Mouse (Mus musculus) gastrocnemius, postnatal 10 days (tissue): Measurements from ENCODE around the gene Scd1. TPM values are rescaled to one million over a fixed set of nuclear protein-coding genes. Genes with fewer than 3 reads are reported as not detected.

Experiments used
- DNase-seq: peaks from one replicate; pipeline ENCODE4 v3.0.0; 2021; ENCODE audit warnings: mixed read lengths
- long read RNA-seq, 2 experiments: library from polyadenylated mRNA; stranded (forward); transcript quantifications; one replicate each; pipeline ENCODE4 v2.0.0; 2021
- total RNA-seq, 2 experiments: library from RNA; stranded (reverse); gene quantifications; 2 replicates each; pipeline ENCODE4 v1.2.3; 2021

Scd1 gene
- total RNA-seq: 10 to 100 TPM; 39.5 to 46.6 TPM
- long read RNA-seq, experiment 1, full-length matches to known transcripts: 15 of 20 reads
- long read RNA-seq, experiment 1, partial matches to known transcripts: 1 of 20 reads
- long read RNA-seq, experiment 1, other reads (novel, unspliced or antisense): 4 of 20 reads
- long read RNA-seq, experiment 2, full-length matches to known transcripts: 17 of 27 reads
- long read RNA-seq, experiment 2, partial matches to known transcripts: 2 of 27 reads
- long read RNA-seq, experiment 2, other reads (novel, unspliced or antisense): 8 of 27 reads

DNA sequence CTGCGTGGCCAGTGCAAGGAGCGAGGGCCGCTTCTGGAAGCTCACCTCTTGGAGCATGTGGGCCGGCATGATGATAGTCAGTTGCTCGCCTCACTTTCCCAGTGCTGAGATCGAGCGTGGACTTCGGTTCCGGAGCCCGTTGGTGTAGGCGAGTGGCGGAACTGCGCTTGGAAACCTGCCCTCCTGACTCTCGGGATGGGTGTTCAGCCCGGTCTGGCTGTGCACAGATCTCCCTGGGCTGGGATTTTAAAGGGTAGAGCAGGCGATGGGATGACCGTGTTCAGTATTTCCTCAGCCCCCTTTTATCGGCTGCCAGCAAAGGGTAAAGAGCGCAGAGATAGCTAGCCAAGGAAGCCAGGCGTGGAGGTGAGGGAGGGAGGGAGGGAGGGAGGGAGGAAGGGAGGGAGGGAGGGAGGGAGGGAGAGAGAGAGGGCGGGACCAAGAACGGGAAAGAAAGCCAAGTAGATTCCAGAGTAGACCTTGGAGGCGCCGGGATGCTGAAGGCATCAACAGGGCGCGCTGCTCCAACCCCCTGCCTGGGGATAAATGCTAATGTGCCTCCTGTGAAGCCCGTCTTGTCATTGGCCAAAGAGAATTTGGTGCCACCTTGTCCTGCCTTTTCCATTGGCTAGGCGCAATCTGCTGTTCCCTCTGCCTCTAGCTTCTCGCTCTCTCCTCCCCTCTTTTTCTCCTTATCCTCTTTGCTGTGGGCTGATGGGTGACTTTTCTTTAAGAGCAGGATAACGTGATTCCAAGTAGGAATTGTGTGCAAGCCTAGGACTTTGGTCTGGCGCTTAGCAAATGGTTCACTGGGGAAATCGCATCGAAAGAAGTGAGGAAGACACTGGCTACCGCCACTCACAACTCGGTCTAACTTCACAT, at the start of gene Scd1:
Scd1 (minus strand) TSS at position 539 of the 882 bp plus-strand sequence.
- peak; percentile 71 for DNase-seq

DNA sequence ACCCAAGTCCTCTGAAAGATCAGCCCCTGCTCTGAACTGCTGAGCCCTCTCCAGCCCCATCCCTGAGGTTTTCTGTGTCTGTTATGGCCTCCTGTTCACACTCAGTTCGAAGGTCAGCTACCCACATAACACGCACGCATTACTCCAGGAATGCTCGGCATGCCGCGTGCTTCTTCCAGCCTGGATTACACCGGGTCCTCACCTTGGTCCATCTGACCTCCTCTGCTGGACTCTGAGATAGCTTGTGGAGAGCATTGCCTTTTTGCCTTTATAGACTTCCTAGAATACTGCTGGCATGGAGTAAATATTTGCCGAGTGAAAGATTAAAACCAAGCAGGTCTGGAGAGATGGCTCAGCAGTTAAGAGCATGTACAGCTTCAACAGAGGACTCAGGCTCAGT, 47.7 kb upstream of the Scd1 start:
- DNase-seq: no peak

DNA sequence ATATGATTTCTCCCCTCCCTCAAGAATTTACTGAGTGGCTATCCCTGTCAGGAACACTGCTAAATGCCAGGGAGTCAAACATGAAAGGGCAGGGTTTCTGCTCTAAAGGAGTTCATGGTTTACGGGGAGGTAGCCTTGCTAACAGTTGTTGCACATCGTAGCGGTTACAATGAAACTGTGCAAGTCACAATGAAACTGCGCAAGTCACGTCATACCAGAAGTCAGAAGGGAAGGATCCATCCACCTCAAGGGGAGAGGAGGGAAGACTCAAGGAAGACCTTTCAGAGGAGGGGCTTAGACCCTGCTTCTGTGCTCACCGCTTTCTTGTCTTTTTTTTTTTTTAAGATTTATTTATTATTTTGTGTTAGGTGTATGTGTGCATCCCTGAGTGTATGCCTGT, 47.2 kb upstream of the Scd1 start:
- no peak for DNase-seq

DNA sequence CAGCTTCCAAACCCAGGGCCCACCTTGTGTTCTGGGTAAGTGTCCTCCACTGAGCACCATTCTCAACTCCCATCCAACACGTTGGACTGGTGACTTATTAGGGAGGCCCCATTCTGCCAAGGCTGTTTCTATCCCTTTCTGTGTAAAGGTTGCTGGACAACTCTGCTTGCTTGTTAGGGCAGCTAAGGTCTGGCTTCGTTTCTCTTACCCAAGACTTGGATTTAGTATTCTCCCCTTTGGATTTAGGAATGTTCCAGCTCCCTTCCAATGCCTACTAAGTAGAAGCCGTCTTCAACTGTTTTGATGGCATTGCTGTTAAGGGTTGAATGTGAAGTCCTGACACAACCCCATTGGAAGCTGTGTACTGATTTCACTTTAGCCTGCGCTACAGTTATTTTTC, 40.2 kb upstream of the Scd1 start:
- no peak for DNase-seq

DNA sequence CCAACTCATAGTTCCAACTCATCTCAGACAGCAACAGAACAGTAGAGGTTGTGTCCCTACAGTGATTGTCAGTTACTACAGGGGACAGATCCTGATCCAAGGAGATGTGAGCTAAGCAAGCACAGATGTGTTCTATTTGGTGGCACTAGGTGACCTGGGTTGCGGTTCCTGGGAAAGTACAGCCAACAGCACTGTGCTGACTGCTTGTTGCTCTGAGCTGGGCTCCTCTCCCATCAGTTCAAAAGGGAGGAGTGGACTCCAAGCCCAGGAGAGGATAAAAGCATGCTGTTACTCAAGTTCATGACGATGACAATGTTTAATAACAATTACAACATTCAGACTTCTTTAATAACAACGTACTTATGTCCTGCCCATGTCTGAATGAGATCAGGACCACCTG, 38.1 kb upstream of the Scd1 start:
- no peak for DNase-seq

DNA sequence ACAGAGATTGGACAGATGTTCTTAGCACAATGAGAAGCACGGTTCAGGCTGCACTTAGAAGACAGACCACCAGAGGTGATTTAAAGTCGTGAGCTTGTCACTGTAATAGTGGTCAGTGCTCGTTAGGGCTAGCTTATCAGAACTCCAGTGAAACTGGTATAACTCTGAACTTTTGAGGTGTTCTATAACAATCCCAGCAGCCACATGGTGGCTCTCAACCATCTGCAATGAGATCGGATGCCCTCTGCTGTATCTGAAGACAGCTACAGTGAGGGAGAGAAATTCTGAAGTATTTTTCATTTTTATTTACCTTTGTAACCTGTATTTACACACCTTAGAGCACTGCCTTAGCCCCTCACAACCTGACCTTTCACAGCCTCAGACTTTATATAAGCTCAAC, 31.6 kb upstream of the Scd1 start:
- DNase-seq: no peak

DNA sequence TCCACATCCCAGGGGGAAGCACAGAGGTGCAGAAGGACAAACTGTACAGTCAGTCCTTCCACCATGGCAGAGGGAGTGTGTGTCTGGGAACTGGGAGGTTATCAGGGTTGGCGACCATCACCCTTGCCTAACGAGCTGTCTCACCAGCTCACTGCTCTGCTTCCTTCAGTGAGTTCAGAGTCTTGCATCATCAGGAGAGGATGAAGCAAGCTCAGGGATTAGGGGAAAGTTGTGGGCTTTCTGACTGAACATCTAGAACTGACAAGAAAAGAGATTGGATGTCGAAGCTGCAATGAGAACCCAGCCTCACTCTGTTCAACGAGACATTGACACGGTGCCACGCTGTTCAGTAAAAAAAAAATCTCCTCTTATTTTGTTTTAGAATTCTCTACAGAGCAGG, 30.3 kb upstream of the Scd1 start:
- DNase-seq: no peak

DNA sequence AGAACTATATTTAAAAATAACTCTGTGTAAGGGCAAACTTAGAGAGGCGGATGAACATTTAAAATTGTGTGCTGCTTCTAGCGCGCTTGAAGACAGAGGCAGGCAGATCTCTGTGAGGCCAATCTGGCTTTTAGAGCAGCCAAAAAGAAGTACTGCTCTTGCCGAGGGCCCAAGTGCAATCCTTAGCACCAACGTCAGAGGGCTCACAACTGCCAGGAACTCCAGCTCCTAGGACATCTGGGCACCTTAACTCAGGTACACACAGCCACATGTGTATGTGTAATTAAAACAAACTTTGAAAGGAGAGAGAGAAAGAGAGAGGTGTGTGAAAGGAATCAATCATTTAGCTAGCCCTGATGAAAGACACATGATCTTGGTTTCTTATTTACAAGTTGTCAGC, 24.4 kb upstream of the Scd1 start:
- no peak for DNase-seq

DNA sequence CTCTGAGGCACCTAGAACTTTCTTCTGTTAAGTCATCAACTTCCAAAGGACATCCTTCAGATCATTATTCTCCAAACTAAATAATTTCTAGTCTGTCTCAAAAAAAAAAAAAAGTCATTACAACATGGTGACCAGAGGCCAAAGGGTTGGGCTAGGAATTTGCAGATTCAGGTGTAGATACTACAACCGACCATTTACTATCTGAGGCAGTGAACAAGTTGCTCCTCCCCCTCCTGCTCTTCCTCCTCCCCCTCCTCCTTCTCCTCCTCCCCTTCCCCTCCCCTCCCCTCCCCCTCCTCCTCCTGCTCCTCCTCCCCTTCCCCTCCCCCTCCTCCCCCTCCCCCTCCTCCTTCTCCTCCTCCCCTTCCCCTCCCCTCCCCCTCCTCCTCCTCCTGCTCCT, 20.0 kb upstream of the Scd1 start:
- DNase-seq: no peak

DNA sequence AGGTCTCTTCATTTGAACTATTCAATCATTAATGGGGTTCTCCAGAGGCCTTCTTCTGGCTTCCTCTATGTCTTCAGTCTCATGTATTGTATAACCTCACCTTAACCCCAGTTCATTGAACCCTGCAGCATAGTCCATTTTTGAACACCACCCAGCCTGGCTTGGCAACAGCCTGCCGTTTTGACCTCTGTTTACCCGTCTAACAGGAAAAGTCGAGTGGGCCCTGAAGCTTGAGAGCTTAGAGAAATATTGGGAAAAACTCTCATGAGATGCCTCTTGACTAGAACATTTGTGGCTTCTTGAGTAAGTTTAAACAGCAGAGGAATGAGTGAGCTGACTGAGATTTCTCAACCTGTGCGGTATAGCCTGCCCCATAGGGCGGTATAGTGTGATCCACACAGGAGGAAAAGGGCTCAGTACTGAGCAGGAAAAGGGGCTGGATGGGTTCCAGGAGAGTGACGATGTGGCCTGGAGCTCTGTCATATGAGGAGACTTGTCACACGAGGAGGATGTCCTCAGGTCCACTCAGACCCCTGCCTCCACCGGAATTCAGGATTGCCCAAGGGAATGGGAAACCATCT, 14.5 kb upstream of the Scd1 start:
- peak; percentile 20 for DNase-seq

DNA sequence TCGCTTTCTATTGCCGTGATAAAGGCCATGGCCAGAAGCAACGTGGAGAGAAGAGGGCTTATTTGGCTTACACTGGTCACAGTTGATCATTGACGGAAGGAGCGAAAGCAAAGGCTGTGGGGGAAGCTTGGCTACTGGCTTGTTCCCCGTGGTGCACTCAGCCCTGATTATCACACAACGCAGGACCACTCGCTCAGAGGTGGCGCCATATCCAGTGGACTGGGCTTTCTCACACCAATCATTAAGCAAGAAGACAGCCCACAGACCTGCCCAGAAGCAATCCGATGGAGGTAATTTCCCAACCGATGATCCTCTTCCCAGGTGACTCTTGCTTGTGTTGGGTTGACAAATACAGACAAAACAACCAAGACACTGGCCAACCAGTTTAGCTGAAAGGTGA, 11.9 kb upstream of the Scd1 start:
- no peak for DNase-seq

DNA sequence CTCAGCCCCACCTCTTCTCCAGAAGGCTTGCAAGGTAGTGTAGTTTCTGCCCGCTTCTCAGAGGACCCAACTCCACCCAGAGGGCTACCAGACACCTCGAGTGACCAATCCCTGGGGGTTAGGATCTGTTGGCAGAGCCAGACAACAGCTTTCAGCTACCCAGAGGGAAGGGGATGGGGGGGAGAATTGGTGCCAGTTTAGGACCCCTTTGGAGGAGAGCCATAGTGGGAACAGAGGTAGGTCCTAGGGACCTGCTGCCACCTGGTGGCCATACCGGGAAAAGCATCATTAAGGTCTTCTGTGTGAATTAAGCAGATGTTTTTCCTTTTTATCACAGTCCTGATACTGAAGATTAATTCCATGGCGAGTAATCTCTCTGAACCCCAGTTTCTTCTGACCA, 11.3 kb upstream of the Scd1 start:
- peak; percentile 72 for DNase-seq

DNA sequence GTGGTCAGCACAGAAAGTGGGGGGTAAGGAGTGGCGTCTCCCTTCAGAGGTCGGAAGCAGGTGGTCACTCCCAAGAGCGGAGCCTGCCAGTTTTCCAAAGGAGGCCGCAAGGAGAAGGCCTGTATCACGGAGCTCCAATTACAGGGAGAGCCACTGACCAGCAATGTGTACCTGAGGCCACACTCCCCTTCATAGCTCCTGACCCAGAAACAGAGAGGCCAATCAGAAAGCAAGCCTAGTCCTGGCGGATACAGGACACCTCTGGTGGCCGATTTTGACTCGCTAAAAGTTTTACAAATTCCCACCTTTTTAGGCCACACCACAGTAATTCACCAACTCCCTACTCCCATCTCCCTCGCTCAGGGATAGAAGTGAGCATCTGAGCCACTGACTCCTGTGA, 10.9 kb upstream of the Scd1 start:
- no peak for DNase-seq

DNA sequence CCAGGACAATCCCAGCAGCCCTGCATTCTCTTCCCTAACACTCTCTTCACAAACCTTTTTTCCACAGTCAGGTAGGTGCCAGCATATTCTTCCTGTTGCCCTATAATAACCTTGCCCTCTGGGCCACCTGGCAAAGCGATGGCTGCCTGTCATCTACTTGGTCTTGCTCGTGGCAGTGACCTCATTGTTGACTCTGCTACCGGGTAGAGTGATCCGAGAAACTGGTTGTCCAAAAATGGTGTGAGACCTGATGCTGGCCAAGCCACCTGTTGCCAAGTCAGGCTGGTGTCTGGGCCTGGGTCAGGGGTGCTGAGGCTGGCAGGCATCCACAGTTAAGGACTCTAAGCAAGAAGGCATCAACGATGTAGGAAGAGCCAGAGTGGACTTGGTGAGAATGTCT, 10.4 kb upstream of the Scd1 start:
- no peak for DNase-seq

DNA sequence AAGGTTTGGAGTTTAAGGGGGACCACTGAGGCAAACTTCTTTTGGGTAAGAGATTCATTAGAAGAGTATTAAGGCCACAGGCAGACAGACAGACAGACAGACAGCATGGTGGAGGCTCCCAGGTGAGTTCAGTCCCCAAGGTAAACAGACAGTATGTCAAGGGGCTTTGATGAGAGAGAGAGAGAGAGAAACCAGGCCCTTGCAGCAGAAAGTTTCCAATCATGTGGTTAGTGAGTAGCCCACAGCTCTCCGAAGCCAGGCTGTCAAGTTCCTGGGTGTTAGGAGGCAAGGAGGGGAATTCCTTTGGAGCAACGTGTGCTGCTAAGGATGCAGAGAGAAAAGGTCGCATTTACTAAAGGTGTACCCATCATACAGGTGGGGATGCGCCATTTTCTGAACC, 9.8 kb upstream of the Scd1 start:
- no peak for DNase-seq

DNA sequence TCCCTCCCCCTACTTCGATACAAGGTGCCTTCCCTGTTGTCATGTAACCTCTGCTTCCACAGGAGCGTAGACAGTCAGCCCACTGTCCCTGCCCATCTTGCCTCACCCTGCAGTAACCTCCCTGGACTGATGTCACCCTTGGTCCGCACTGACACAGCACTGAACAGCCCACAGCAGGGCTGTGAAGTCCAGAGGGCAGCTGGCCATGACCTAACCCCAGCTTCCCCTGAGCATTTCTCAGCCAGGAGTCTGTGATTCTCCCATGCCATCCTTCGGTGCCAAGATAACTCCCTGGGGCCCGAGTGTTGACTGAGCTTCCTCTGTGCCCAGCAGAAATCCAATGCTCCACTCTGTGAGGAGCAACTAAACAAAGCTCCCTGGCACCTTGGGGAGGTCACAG, 8.6 kb upstream of the Scd1 start:
- DNase-seq: peak; percentile 24

DNA sequence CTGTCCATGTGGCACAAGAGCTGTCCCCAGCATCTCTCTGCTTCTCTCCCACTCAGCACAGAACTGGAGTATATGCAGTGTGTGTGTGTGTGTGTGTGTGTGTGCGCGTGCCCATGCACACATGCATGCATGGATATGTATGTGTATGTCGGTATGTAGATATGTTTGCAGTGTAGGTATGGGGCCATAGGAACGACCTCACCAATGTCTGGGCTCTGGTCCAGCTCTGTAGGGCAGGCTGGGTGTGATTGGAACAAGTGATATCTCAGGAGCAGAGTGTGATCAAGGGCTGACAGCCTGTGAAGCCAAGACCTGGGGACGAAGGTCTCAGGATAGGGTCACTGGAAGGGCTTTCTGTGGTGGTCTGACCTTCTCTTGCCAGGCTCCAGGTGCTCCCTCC, 7.8 kb upstream of the Scd1 start:
- no peak for DNase-seq

DNA sequence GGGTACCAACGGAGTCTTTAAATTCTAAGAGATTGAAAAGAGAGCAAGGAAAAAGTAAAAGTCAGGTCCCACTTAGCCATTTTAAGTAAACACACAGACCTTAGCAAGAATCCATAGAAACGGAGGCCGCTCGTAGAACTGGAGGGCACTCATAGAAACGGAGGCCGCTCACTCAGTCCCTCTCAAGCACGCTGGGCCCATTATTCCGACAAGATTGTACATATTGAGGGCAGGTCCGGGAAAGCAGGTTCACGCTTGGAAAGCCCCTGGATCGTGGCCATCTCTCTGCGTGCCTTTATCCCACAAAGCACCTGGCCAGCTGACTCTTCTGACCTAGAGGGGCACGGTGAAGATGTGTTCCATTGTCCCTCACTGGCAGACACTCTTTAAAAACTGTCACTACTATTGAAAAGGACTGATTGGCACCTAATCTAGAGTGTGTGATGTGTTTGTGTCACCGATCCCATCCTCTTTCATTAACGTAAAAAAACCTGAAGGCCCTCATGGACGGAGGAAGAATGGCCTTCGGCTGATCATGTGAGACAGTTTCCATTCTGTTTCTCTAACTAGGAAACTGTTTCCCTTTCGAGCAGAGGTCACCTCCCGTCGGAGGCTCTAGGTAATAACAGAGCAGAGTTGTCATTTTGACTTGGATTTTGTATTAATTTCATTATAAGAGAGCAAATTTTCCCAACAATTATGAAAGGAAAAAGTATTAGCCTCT, 2.8 kb upstream of the Scd1 start:
- DNase-seq: no peak

DNA sequence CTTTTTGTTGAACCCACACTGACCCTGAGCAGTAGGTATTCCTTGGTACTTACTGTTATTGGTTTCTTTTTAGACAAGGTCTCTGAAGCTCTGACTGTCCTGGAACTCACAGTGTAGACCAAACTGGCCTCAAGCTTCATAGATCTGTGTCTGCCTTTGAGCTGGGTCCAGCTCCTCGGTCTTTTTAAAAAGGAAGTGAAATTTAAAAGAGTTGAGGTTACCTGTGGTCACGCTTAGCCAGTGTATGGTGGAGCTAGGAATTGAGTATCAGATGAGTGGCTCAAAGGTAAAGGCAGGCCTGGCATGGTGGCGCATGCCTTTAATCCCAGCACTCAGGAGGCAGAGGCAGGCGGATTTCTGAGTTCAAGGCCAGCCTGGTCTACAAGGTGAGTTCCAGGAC, 916 bp upstream of the Scd1 start:
- DNase-seq: no peak

DNA sequence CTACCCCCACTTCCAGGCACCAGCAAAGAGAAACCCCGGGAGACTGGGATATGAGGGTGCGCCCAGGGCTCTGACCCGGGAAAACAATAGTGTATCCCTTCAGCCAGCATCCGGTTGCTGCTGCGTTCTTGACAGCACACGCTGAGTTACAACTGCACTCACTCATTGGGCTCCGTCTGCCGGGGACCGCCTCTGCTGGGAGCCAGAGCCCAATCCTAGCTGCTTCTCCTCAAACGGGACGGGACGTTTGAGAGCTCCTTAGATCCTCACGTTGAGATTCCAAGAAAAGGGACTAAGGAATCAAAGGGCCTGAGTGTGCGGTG, 505 bp upstream of the Scd1 start:
- DNase-seq: peak; percentile 57

DNA sequence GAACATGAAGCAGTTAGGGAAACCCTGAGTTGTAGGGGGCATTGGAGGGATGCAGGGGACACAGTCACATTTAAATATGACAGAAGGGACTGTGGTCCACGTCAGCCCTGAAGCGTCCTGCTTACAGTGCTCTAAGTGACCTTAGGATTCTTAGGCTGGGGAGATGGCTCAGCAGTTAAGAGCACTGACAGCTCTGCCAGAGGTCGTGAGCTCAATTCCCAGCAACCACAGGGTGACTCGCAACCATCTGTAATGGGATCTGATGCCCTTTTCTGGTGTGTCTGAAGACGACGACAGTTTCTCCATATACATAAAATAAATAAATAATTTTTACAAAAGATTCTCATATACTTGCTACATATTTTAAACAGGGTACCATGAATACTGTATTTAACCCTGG, 4.1 kb downstream of the Scd1 start:
- no peak for DNase-seq

DNA sequence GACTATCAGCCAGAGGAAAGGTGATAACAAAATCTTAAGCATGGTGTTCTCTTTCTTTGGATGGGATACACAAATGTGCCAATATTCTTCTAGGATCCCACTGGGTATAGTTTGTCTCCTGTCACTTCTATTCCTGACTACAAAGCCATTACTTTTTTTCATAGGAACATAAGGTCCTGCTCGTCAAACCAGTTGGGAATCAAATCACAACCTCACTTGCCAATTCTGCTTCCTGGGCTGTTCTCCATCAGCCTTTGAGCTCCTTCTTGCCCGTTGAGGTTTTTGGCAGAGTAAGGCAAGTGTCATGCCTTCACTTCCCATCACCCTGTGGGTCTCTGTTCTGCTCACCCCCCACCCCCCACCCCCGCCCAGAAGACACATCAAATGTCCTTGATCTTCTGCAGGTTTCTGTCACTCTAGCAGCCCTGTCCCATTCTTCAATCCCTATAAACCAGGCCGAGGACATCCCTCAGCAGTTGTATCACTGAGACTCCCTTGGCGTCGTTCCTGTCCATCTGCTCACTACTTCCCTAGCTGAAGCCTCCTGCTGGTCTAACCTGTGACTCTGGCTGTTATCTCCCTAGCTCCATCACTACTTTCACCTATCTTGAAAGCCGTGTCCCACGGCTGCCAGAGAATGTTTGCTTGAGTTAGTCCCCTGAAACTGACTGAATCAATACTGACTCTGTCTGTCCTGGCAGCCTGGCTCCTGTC, 7.0 kb downstream of the Scd1 start:
- no peak for DNase-seq
